Comparison of ENCODE assay signal across 8 mouse cellular contexts in genomic region chr6:8510864-8511428, GRCm38 (mm10). TPM values are rescaled to one million over a fixed set of nuclear protein-coding genes. Genes with fewer than 3 reads are reported as not detected.
A peak's percentile ranks its signal among the peaks of the same experiment; 100 is the strongest.
DNase-seq lines count a peak whose midpoint lies in the region; ATAC-seq and TF ChIP-seq lines count a peak whose summit lies in the region.

No protein-coding gene starts in this region.

- peak overlapping the region; percentile 61 for H3K4me2 ChIP-seq in limb, embryonic 15.5 days
- H3K4me2 ChIP-seq in stomach, embryonic 14.5 days (replicated peaks; ENCODE audit: low read depth, low read length) = peak overlapping the region; percentile 56

- H3K27ac ChIP-seq in cerebellum, adult 2 months (ENCODE audit: insufficient read depth, low read length) = peak overlapping the region; percentile 63; the same call in 1 of the 2 replicates
- peak overlapping the region; percentile 97 for H3K27ac ChIP-seq in forebrain, embryonic 10.5 days
- peak overlapping the region; percentile 99; the same call in 1 of the 2 replicates for H3K27ac ChIP-seq in limb, embryonic 15.5 days
- no peak overlapping the region for H3K27ac ChIP-seq in stomach, embryonic 14.5 days (ENCODE audit: low read length)

- ATAC-seq in limb, embryonic 15.5 days (ENCODE audit: insufficient number of reproducible peaks, low FRiP score, low TSS enrichment, low read depth) = no peak
- no peak for ATAC-seq in stomach, embryonic 14.5 days (ENCODE audit: insufficient number of reproducible peaks, insufficient read depth, low FRiP score, low read depth)

- H3K4me1 ChIP-seq in cerebellum, adult 2 months (ENCODE audit: control insufficient read depth, insufficient read depth, low read length) = no peaks in the 10 kb centered on the region; the same call in 1 of the 2 replicates
- peaks cover 35% of the 10 kb centered on the region for H3K4me1 ChIP-seq in forebrain, embryonic 10.5 days
- peaks cover 17% of the 10 kb centered on the region for H3K4me1 ChIP-seq in limb, embryonic 15.5 days
- peaks cover 13% of the 10 kb centered on the region; the same call in 1 of the 2 replicates for H3K4me1 ChIP-seq in stomach, embryonic 14.5 days (ENCODE audit: control insufficient read depth, insufficient read depth, low read length)

- H3K4me3 ChIP-seq in cerebellum, adult 2 months (replicated peaks; ENCODE audit: insufficient read depth, low read depth, low read length) = peak overlapping the region; percentile 86
- peak overlapping the region; percentile 94 for H3K4me3 ChIP-seq in forebrain, embryonic 10.5 days
- peak overlapping the region; percentile 98 for H3K4me3 ChIP-seq in limb, embryonic 15.5 days
- H3K4me3 ChIP-seq in stomach, embryonic 14.5 days (ENCODE audit: low read depth, low read length) = peak overlapping the region; percentile 86

- H3K9me3 ChIP-seq in forebrain, embryonic 10.5 days = no peaks in the 10 kb centered on the region
- no peaks in the 10 kb centered on the region for H3K9me3 ChIP-seq in limb, embryonic 15.5 days
- no peaks in the 10 kb centered on the region for H3K9me3 ChIP-seq in stomach, embryonic 14.5 days (ENCODE audit: control insufficient read depth, low read depth, low read length)

- H3K36me3 ChIP-seq in forebrain, embryonic 10.5 days (replicated peaks) = no peaks in the 10 kb centered on the region
- H3K36me3 ChIP-seq in limb, embryonic 15.5 days = no peaks in the 10 kb centered on the region
- H3K36me3 ChIP-seq in stomach, embryonic 14.5 days (ENCODE audit: control insufficient read depth, insufficient read depth, low read length) = no peaks in the 10 kb centered on the region

- H3K9ac ChIP-seq in limb, embryonic 15.5 days = no peak overlapping the region; the same call in 1 of the 2 replicates
- peak overlapping the region; percentile 95 for H3K9ac ChIP-seq in stomach, embryonic 14.5 days (replicated peaks; ENCODE audit: low read depth, low read length)

- no peaks in the 10 kb centered on the region for H3K27me3 ChIP-seq in cerebellum, adult 2 months (ENCODE audit: control insufficient read depth, insufficient read depth, low read length)
- no peaks in the 10 kb centered on the region for H3K27me3 ChIP-seq in forebrain, embryonic 10.5 days (ENCODE audit: poor library complexity, severe bottlenecking)
- H3K27me3 ChIP-seq in limb, embryonic 15.5 days = no peaks in the 10 kb centered on the region
- no peaks in the 10 kb centered on the region for H3K27me3 ChIP-seq in stomach, embryonic 14.5 days (ENCODE audit: control insufficient read depth, insufficient read depth, low read length)

- TF ChIP-seq CTCF in cerebellum, adult 2 months (IDR thresholded peaks at IDR 0.05; ENCODE audit: borderline replicate concordance, insufficient read depth, low read depth, low read length) = no peak

- WGBS in cerebellum, adult 2 months = 2% methylated on average over 7 of the region's 7 CpGs
- 10% methylated on average over 7 of the region's 7 CpGs for whole genome bisulfite sequencing in forebrain, embryonic 10.5 days
- WGBS in limb, embryonic 15.5 days = 4% methylated on average over 7 of the region's 7 CpGs
- WGBS in stomach, embryonic 14.5 days = 6% methylated on average over 7 of the region's 7 CpGs

- no peak for TF ChIP-seq POLR2A in cerebellum, adult 2 months (IDR thresholded peaks at IDR 0.05; ENCODE audit: borderline replicate concordance, insufficient read depth, low read length)

- DNase-seq in cerebellum, adult 2 months = peak in 1 of 2 experiments; percentile 25
- no peak for DNase-seq in cerebellum, adult 11-12 months
- DNase-seq in CD4-positive, CD25-positive, alpha-beta regulatory T cell, adult 2 months (ENCODE audit: low read depth, low spot score) = peak; percentile 48
- no peak for DNase-seq in forebrain, embryonic 10.5 days (ENCODE audit: extremely low spot score, low spot score)
- DNase-seq in thymus, postnatal 4 days = no peak
- DNase-seq in layer of hippocampus, adult 18-20 months (ENCODE audit: low spot score in 2 of 2) = no peak

RNA-seq across cellular contexts. Expression of gene Glcci1, which starts 1.5 kb away (rescaled TPM):
- polyA plus RNA-seq in cerebellum, adult 2 months (2012; rRNA removed) = 12.2 and 18.0 TPM in 2 replicates
- polyA plus RNA-seq in forebrain, embryonic 10.5 days (2016; fragmentation: Nextera tagmentation; extraction: Ambion mirVana) = 5.8 and 6.6 TPM in 2 replicates
- 5.0 and 6.4 TPM in 2 replicates for polyA plus RNA-seq in limb, embryonic 15.5 days (2015; fragmentation: Nextera tagmentation; extraction: Ambion mirVana)
- 10.9 and 11.6 TPM in 2 replicates for polyA plus RNA-seq in stomach, embryonic 14.5 days (2014; fragmentation: Nextera tagmentation; extraction: Ambion mirVana)
- total RNA-seq in layer of hippocampus, adult 18-20 months (2021) = 100 to 1,000 TPM; 110 to 116 TPM
